ENCODE assay signal across 17 mouse cellular contexts in the genomic region with DNA sequence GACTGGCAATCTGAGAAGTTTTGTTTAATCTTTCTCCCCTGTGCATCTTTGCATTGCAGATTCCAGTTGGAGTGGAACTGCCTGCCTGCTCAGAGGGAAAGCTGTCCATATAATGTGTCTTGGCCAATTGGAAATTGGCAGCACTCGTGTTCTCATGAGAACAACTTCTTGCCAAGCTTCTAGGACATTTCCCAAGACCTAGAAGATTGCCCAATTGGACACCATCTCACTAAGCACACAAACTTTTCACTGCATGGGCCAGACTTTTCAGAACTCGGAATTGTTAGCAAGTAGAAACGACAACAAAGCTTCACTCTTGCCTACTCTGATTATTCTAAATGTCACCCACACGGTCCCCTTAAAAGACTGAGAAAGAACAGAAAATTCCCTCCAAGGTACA.
DNase-seq lines count a peak whose midpoint lies in the region; ATAC-seq and TF ChIP-seq lines count a peak whose summit lies in the region.
"Had no signal": no experiment of that assay in that cellular context is flagged by ENCODE, and none has a peak within 500 bp of the region (broad histone marks: within the 10 kb centered on the region; RNA-seq: fewer than 3 reads in every experiment).

No protein-coding gene starts in this region.

- H3K9me3 ChIP-seq in liver, embryonic 11.5 days (ENCODE audit: control insufficient read depth, low read length): no peaks in the 10 kb centered on the region; the same call in 1 of the 2 replicates
- H3K9me3 ChIP-seq: embryonic facial prominence, embryonic 12.5 days; hindbrain, embryonic 13.5 days; midbrain, embryonic 12.5 days had no signal

- no peaks in the 10 kb centered on the region; the same call in 1 of the 2 replicates for H3K27me3 ChIP-seq in liver, adult 2 months (ENCODE audit: control insufficient read depth, insufficient read depth, low read length)
- no peaks in the 10 kb centered on the region for H3K27me3 ChIP-seq in liver, embryonic 11.5 days (replicated peaks; ENCODE audit: control insufficient read depth, insufficient read depth, low read length)
- H3K27me3 ChIP-seq: embryonic facial prominence, embryonic 12.5 days; hindbrain, embryonic 13.5 days; midbrain, embryonic 12.5 days had no signal

- TF ChIP-seq POLR2A in liver, adult 2 months (IDR thresholded peaks at IDR 0.05; ENCODE audit: extremely low read depth, insufficient read depth, low read length): no peak

- peak; percentile 49 for DNase-seq in gastrocnemius, adult 18-20 months (ENCODE audit: low spot score)
- DNase-seq in gastrocnemius, adult 8-10 months (ENCODE audit: low spot score in 2 of 2): no peak
- peak; percentile 7 for DNase-seq in liver, adult 2 months (ENCODE audit: extremely low read depth, low read depth, low spot score)
- DNase-seq in liver, embryonic 11.5 days (ENCODE audit: low spot score): no peak
- peak; percentile 29 for DNase-seq in gastrocnemius, postnatal 25 days
- peak; percentile 69 for DNase-seq in lung, postnatal 36 days
- DNase-seq in cerebellum, adult 11-12 months: no peak
- DNase-seq: cerebellum, postnatal 25 days; kidney, adult 18-20 months; layer of hippocampus, postnatal 36 days; thymus, postnatal 14 days had no signal

- H3K4me2 ChIP-seq in liver, embryonic 11.5 days: no peak overlapping the region
- H3K4me2 ChIP-seq: embryonic facial prominence, embryonic 12.5 days; hindbrain, embryonic 13.5 days; midbrain, embryonic 12.5 days had no signal

- no peak for ATAC-seq in liver, embryonic 11.5 days (replicated peaks; ENCODE audit: low FRiP score)
- no peak for ATAC-seq in megakaryocyte, adult 5-6 weeks (ENCODE audit: poor library complexity, severe bottlenecking)
- ATAC-seq: forebrain, embryonic 14.5 days had no signal

- no peaks in the 10 kb centered on the region for H3K79me2 ChIP-seq in liver, adult 2 months (ENCODE audit: control insufficient read depth, insufficient read depth, low read length)

- H3K36me3 ChIP-seq in liver, adult 2 months (ENCODE audit: control insufficient read depth, insufficient read depth, low read length): no peaks in the 10 kb centered on the region
- H3K36me3 ChIP-seq in liver, embryonic 11.5 days (ENCODE audit: control insufficient read depth, insufficient read depth, low read length): no peaks in the 10 kb centered on the region
- H3K36me3 ChIP-seq: embryonic facial prominence, embryonic 12.5 days; hindbrain, embryonic 13.5 days; midbrain, embryonic 12.5 days had no signal

- no peak overlapping the region for H3K4me3 ChIP-seq in liver, adult 2 months (ENCODE audit: insufficient read depth, low read depth, low read length)
- H3K4me3 ChIP-seq in liver, embryonic 11.5 days (ENCODE audit: low read depth, low read length): no peak overlapping the region
- H3K4me3 ChIP-seq: embryonic facial prominence, embryonic 12.5 days; heart, adult 2 months; hindbrain, embryonic 13.5 days; midbrain, embryonic 12.5 days had no signal

- no peak for TF ChIP-seq CTCF in liver, adult 2 months (IDR thresholded peaks at IDR 0.05; ENCODE audit: low read depth, low read length)

- no peak overlapping the region for H3K9ac ChIP-seq in liver, adult 2 months (ENCODE audit: low read depth, low read length)
- H3K9ac ChIP-seq in liver, embryonic 11.5 days (ENCODE audit: low read depth, low read length): no peak overlapping the region
- H3K9ac ChIP-seq: embryonic facial prominence, embryonic 12.5 days; hindbrain, embryonic 13.5 days; midbrain, embryonic 12.5 days had no signal

- no peaks in the 10 kb centered on the region for H3K4me1 ChIP-seq in liver, adult 2 months (ENCODE audit: control insufficient read depth, insufficient read depth, low read length)
- H3K4me1 ChIP-seq in liver, embryonic 11.5 days (replicated peaks; ENCODE audit: control insufficient read depth, insufficient read depth, low read length): no peaks in the 10 kb centered on the region
- H3K4me1 ChIP-seq: embryonic facial prominence, embryonic 12.5 days; hindbrain, embryonic 13.5 days; midbrain, embryonic 12.5 days had no signal

- no peak overlapping the region for H3K27ac ChIP-seq in liver, adult 2 months (replicated peaks; ENCODE audit: insufficient read depth, low read depth, low read length)
- H3K27ac ChIP-seq in liver, embryonic 11.5 days (ENCODE audit: low read depth, low read length): no peak overlapping the region
- H3K27ac ChIP-seq: embryonic facial prominence, embryonic 12.5 days; heart, adult 2 months; hindbrain, embryonic 13.5 days; midbrain, embryonic 12.5 days had no signal

- 68% methylated on average over 4 of the region's 4 CpGs for WGBS in liver, adult 2 months
- 69% methylated on average over 4 of the region's 4 CpGs for WGBS in liver, embryonic 11.5 days

Comparison
In these comparisons a context has a peak if more than half of its experiments do, and no peak if none do; other contexts are left out.
1. DNase-seq: peak in gastrocnemius, adult 18-20 months (single experiment), liver, adult 2 months (single experiment), gastrocnemius, postnatal 25 days (single experiment) and lung, postnatal 36 days (single experiment); none in gastrocnemius, adult 8-10 months (0 of 2), liver, embryonic 11.5 days (single experiment) and cerebellum, adult 11-12 months (single experiment).